Mouse (Mus musculus): ENCODE measurements around the gene Pawr. TPM values are rescaled to one million over a fixed set of nuclear protein-coding genes. Genes with fewer than 3 reads are reported as not detected.
A peak's percentile ranks its signal among the peaks of the same experiment; 100 is the strongest.

The Pawr gene
- polyA plus RNA-seq, 1 experiment from 2014 or later, result 25.3 TPM

DNA sequence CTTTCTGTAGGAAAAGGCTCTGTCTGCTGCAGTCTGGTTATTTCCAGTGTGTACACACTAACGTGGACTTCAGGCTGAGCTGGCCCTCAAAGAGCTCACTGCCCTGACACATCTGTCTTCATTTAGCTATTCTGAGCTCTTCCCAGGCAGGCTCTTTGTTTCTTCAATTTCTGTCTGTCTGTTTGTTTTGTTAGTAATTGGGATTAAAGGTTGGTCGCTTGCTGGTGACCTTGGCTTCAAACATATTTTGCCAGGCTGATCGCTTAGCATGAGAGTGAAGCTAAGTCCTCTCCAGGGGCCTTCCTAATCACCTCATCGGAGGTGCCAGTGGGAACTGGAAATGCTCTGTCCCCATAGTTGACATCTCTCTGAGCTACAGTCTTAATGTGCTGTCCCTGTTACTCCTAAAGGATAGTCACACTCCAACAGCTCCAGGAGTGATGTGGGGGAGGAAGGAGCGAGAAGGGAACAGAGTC is 53.6 kb downstream of the Pawr start:
- Histone ChIP-seq H3K4me1 (ENCODE audit: control insufficient read depth, insufficient read depth, low read length) (peaks cover 23% of the 10 kb centered on the region), H3K27me3 (ENCODE audit: control insufficient read depth, insufficient read depth, low read length) (no peaks in the 10 kb centered on the region), H3K27ac (ENCODE audit: low read depth, low read length) (peak overlapping the region; percentile 47; the same call in 1 of the 2 replicates), H3K4me3 (ENCODE audit: low read length) (no peak overlapping the region), H3K9ac (ENCODE audit: low read depth, low read length) (no peak overlapping the region), H3K36me3 (ENCODE audit: control insufficient read depth, insufficient read depth, low read length) (peaks cover 12% of the 10 kb centered on the region), H3K9me3 (ENCODE audit: control insufficient read depth, low read length) (no peaks in the 10 kb centered on the region), H3K4me2 (replicated peaks; ENCODE audit: low read depth, low read length) (no peak overlapping the region)
- WGBS, result 29% methylated on average over 5 of the region's 5 CpGs
- no peak; the same call in 1 of the 2 replicates for ATAC-seq (ENCODE audit: low FRiP score, low TSS enrichment)

DNA sequence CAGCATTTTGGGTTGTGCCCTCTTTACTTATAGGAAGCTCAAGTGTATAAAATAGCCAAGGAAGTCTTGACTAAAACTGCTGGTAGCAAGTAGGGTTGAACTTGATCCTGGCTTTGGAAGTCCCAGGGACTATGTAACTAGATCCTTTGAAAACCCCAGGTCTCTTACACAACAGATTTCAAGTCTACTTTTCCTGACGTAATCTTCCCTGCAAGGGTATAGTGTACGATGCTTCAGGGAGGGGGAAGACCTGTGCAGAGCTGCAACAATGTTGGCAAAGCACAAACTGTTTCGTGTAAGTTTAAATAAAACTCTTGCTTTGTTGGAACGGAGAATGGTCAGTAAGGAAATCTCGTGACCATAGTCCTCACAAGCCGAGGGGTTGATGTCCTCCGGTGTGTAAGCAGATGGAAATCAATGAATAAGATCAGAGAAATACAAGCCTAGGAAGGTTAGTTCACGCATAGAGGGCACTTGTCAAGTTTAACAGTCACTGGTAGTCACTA is 56.5 kb downstream of the Pawr start:
- Histone ChIP-seq H3K4me2 (replicated peaks; ENCODE audit: low read depth, low read length) (no peak overlapping the region), H3K27ac (ENCODE audit: low read depth, low read length) (no peak overlapping the region)

DNA sequence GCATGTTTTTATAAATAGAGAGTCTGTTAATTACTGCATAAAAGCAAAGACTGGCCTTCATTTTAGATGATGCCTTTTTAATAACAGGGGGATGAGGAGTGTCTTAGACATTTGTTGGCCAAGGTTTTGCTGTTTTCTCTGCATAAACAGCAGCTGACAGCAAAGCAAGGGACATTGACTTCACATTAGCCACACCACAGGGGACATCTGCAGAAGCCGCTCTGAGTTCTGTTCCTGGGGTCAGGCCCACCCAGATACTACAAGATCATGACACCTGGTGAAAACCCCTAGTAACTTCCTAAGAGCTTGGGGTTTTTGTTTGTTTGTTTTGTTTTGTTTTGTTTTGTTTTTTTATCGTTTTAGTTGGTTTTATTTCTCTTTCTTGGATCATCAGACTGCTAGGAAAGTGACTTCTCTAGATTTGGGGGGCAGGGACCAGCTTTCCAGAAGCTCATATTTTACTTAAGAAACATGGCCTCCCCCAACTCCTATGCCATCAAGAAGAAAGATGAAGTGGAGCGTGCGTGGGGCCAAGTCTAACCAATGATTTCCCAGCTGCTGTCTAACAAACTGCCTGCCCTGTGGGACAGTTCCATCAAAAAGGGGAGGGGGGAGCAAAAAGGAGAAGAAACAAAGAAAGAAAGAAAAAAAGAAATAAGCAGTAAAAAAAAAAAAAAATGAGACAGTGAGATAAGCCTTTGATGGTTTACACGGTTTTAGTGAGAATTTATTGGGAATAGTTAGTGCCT is 57.4 kb downstream of the Pawr start:
- Histone ChIP-seq H3K4me1 (ENCODE audit: control insufficient read depth, insufficient read depth, low read length) (peaks cover 21% of the 10 kb centered on the region), H3K9me3 (ENCODE audit: control insufficient read depth, low read length) (no peaks in the 10 kb centered on the region), H3K36me3 (ENCODE audit: control insufficient read depth, insufficient read depth, low read length) (no peaks in the 10 kb centered on the region), H3K4me2 (replicated peaks; ENCODE audit: low read depth, low read length) (no peak overlapping the region), H3K4me3 (ENCODE audit: low read length) (no peak overlapping the region), H3K27ac (ENCODE audit: low read depth, low read length) (no peak overlapping the region), H3K27me3 (ENCODE audit: control insufficient read depth, insufficient read depth, low read length) (no peaks in the 10 kb centered on the region), H3K9ac (ENCODE audit: low read depth, low read length) (no peak overlapping the region)
- 30% methylated on average over 5 of the region's 5 CpGs for WGBS
- peak; percentile 58 for ATAC-seq (ENCODE audit: low FRiP score, low TSS enrichment)

More for the DNA sequence above, 56.5 kb downstream of the Pawr start:
- H3K9me3 ChIP-seq (ENCODE audit: control insufficient read depth, low read length), result no peaks in the 10 kb centered on the region
- ATAC-seq (ENCODE audit: low FRiP score, low TSS enrichment), result no peak
- no peaks in the 10 kb centered on the region for H3K27me3 ChIP-seq (ENCODE audit: control insufficient read depth, insufficient read depth, low read length)
- H3K4me3 ChIP-seq (ENCODE audit: low read length), result no peak overlapping the region
- 68% methylated on average over 8 of the region's 8 CpGs for WGBS
- no peak overlapping the region for H3K9ac ChIP-seq (ENCODE audit: low read depth, low read length)
- H3K36me3 ChIP-seq (ENCODE audit: control insufficient read depth, insufficient read depth, low read length), result peaks cover 4% of the 10 kb centered on the region; the same call in 1 of the 2 replicates
- peaks cover 23% of the 10 kb centered on the region for H3K4me1 ChIP-seq (ENCODE audit: control insufficient read depth, insufficient read depth, low read length)

DNA sequence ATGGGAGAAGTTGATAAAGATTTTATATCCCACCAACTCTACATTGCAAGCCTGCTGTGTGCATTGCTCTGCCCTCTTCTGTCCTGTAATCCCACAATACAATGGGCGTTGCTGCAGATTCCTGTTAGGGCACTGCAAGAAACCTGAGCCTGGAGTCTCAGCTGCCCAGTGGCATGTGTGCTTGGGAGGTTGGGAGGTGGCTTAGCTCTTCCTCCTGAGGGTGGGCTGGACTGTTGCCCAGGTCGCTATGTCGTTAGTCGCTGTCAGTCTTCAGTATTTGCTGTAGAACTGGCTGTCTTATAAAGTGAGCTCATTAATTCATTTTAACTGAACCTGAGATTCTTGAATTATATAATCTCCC is 58.0 kb downstream of the Pawr start:
- Histone ChIP-seq H3K27me3 (ENCODE audit: control insufficient read depth, insufficient read depth, low read length) (no peaks in the 10 kb centered on the region), H3K36me3 (ENCODE audit: control insufficient read depth, insufficient read depth, low read length) (no peaks in the 10 kb centered on the region), H3K9ac (ENCODE audit: low read depth, low read length) (no peak overlapping the region), H3K4me1 (ENCODE audit: control insufficient read depth, insufficient read depth, low read length) (peaks cover 18% of the 10 kb centered on the region), H3K9me3 (ENCODE audit: control insufficient read depth, low read length) (no peaks in the 10 kb centered on the region), H3K4me2 (replicated peaks; ENCODE audit: low read depth, low read length) (no peak overlapping the region), H3K27ac (ENCODE audit: low read depth, low read length) (no peak overlapping the region; the same call in 1 of the 2 replicates), H3K4me3 (ENCODE audit: low read length) (no peak overlapping the region)
- ATAC-seq (ENCODE audit: low FRiP score, low TSS enrichment), result peak; percentile 88
- WGBS, result 14% methylated on average over 4 of the region's 4 CpGs

DNA sequence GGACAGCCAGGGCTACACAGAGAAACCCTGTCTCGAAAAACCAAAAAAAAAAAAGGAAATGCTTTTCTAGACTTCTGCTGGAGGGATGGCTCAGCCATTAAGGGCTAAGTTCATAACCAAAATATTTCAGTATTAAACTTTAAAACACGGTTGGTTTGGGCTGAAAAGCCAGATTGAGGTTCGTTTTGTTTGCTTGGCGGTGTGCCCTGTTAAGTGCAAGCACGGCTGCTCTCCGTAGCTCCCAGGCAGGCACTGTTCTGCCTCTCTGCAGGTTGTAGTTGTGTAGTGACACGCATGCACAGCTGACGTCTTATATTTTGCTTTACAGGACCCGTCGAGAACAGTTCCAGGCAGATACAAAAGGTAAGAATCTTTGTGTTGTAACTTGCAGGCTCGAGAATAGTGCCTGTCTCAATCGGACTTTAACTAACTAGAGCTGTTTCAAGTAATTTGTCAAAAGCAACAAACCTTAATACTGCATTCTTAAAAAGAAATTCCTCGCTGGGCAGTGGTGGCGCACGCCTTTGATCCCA is 59.5 kb downstream of the Pawr start:
- H3K27ac ChIP-seq (ENCODE audit: low read depth, low read length), result no peak overlapping the region
- H3K9me3 ChIP-seq (ENCODE audit: control insufficient read depth, low read length), result no peaks in the 10 kb centered on the region
- WGBS, result 92% methylated on average over 15 of the region's 15 CpGs
- H3K4me2 ChIP-seq (replicated peaks; ENCODE audit: low read depth, low read length), result no peak overlapping the region
- peaks cover 10% of the 10 kb centered on the region; the same call in 1 of the 2 replicates for H3K4me1 ChIP-seq (ENCODE audit: control insufficient read depth, insufficient read depth, low read length)
- no peaks in the 10 kb centered on the region for H3K36me3 ChIP-seq (ENCODE audit: control insufficient read depth, insufficient read depth, low read length)
- no peak overlapping the region for H3K9ac ChIP-seq (ENCODE audit: low read depth, low read length)
- no peak for ATAC-seq (ENCODE audit: low FRiP score, low TSS enrichment)
- no peaks in the 10 kb centered on the region for H3K27me3 ChIP-seq (ENCODE audit: control insufficient read depth, insufficient read depth, low read length)
- no peak overlapping the region for H3K4me3 ChIP-seq (ENCODE audit: low read length)

DNA sequence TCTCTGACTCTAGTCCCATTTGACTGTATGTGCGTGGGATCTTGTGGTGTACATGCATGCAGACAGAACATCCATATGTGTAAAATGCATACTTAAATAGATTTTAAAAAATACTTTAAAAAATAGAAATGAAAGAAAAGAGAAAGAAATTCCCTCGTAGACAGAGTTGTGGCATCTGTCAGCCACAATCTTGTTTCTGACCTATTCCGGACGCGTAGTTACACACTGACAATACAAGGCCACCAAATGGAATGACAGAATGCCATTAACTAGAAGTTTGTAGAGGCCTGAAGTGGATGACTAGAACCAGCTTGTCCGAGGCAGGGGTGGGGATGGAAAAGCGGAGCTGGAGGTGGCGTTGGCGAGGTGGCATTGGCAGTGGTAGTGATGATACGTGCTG is 60.2 kb downstream of the Pawr start:
- ATAC-seq (ENCODE audit: low FRiP score, low TSS enrichment), result no peak
- whole genome bisulfite sequencing, result 98% methylated on average over 10 of the region's 10 CpGs

DNA sequence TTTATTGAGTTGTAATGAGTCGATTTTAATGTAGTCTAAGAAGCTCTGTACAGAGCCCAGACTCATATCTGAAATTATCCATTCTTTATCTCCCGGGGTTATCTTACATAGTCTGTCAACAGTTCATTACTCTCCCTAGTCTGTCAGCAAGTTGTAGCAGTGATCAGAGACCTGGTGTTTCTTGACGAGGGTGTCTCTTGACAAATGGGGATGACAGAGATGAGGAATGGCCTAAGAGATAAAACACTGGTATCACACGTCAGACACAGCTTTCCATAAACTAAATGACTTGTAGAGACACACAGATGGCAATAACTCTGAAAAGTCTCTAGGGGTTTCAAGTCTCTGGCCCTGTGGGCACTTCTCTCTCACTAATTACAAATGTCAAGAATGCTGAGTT is 62.4 kb downstream of the Pawr start:
- whole genome bisulfite sequencing, result 48% methylated on average over 4 of the region's 4 CpGs
- Histone ChIP-seq H3K9me3 (ENCODE audit: control insufficient read depth, low read length) (no peaks in the 10 kb centered on the region), H3K36me3 (ENCODE audit: control insufficient read depth, insufficient read depth, low read length) (no peaks in the 10 kb centered on the region), H3K4me2 (replicated peaks; ENCODE audit: low read depth, low read length) (no peak overlapping the region), H3K27ac (ENCODE audit: low read depth, low read length) (no peak overlapping the region), H3K4me1 (ENCODE audit: control insufficient read depth, insufficient read depth, low read length) (peaks cover 3% of the 10 kb centered on the region; the same call in 1 of the 2 replicates), H3K4me3 (ENCODE audit: low read length) (no peak overlapping the region), H3K27me3 (ENCODE audit: control insufficient read depth, insufficient read depth, low read length) (no peaks in the 10 kb centered on the region), H3K9ac (ENCODE audit: low read depth, low read length) (no peak overlapping the region)
- ATAC-seq (ENCODE audit: low FRiP score, low TSS enrichment), result no peak

More for the DNA sequence above, 60.2 kb downstream of the Pawr start:
- no peaks in the 10 kb centered on the region for H3K27me3 ChIP-seq (ENCODE audit: control insufficient read depth, insufficient read depth, low read length)
- H3K4me3 ChIP-seq (ENCODE audit: low read length), result no peak overlapping the region
- H3K36me3 ChIP-seq (ENCODE audit: control insufficient read depth, insufficient read depth, low read length), result no peaks in the 10 kb centered on the region
- H3K4me1 ChIP-seq (ENCODE audit: control insufficient read depth, insufficient read depth, low read length), result peaks cover 10% of the 10 kb centered on the region; the same call in 1 of the 2 replicates
- H3K9me3 ChIP-seq (ENCODE audit: control insufficient read depth, low read length), result no peaks in the 10 kb centered on the region
- H3K4me2 ChIP-seq (replicated peaks; ENCODE audit: low read depth, low read length), result no peak overlapping the region
- no peak overlapping the region for H3K9ac ChIP-seq (ENCODE audit: low read depth, low read length)
- H3K27ac ChIP-seq (ENCODE audit: low read depth, low read length), result no peak overlapping the region

DNA sequence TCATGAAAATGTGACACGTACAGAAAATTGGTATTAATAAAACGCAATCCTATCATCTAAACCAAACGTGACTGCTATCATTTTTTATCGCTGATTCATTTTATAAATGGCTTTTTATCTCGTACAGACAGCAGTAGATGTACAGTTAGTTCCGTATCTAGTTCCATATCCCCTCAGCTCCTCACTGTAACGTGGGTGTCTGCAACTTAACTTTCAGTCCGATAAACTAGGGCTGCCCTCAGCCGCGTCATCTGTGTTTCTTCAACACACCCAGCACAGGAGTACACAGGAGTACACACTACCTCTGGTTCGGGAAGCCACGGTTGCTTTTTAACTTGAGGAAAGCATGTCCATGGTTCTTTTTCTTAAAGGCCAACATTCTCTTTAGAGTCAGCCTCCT is 63.3 kb downstream of the Pawr start:
- Histone ChIP-seq H3K4me1 (ENCODE audit: control insufficient read depth, insufficient read depth, low read length) (no peaks in the 10 kb centered on the region), H3K36me3 (ENCODE audit: control insufficient read depth, insufficient read depth, low read length) (no peaks in the 10 kb centered on the region), H3K27ac (ENCODE audit: low read depth, low read length) (no peak overlapping the region), H3K27me3 (ENCODE audit: control insufficient read depth, insufficient read depth, low read length) (no peaks in the 10 kb centered on the region), H3K9ac (ENCODE audit: low read depth, low read length) (no peak overlapping the region), H3K4me3 (ENCODE audit: low read length) (no peak overlapping the region), H3K9me3 (ENCODE audit: control insufficient read depth, low read length) (no peaks in the 10 kb centered on the region), H3K4me2 (replicated peaks; ENCODE audit: low read depth, low read length) (no peak overlapping the region)
- no peak for ATAC-seq (ENCODE audit: low FRiP score, low TSS enrichment)
- WGBS, result 93% methylated on average over 12 of the region's 12 CpGs

DNA sequence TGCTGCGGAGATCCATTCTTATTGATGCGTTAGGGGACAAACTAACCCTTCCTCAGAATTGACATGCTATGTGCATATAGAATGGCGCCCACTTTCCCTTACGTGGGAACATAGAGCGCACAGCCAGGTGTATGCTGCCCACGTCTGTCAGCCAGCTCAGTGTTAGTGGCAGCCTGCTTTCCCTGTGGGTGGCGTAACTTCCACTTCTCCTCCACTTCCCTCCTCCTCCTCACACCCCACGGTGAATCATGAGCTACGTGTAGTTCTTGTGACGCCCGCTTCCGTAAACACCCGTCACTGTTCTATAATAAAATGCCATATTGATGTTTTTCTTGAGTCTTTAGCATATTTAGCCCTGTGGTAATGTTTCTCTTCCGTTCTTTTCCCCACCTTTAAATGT is 63.7 kb downstream of the Pawr start:
- Histone ChIP-seq H3K27ac (ENCODE audit: low read depth, low read length) (no peak overlapping the region), H3K9ac (ENCODE audit: low read depth, low read length) (no peak overlapping the region), H3K4me1 (ENCODE audit: control insufficient read depth, insufficient read depth, low read length) (no peaks in the 10 kb centered on the region), H3K4me3 (ENCODE audit: low read length) (no peak overlapping the region), H3K4me2 (replicated peaks; ENCODE audit: low read depth, low read length) (no peak overlapping the region), H3K36me3 (ENCODE audit: control insufficient read depth, insufficient read depth, low read length) (no peaks in the 10 kb centered on the region), H3K27me3 (ENCODE audit: control insufficient read depth, insufficient read depth, low read length) (no peaks in the 10 kb centered on the region), H3K9me3 (ENCODE audit: control insufficient read depth, low read length) (no peaks in the 10 kb centered on the region)
- no peak for ATAC-seq (ENCODE audit: low FRiP score, low TSS enrichment)
- WGBS, result 94% methylated on average over 14 of the region's 14 CpGs

All from kidney, embryonic 14.5 days (tissue).